Mouse (Mus musculus) midbrain, postnatal 0 days (tissue): ENCODE results near the gene Secisbp2. TPM values are rescaled to one million over a fixed set of nuclear protein-coding genes. Genes with fewer than 3 reads are reported as not detected.

Source experiments
- ATAC-seq: fragments of 200-750 bp; cut with Nextera tagmentation; 2 replicates; pipeline ENCODE4 v1.8.0; 2017; ENCODE audit warnings: moderate number of reproducible peaks, mild to moderate bottlenecking, moderate TSS enrichment, moderate library complexity; ENCODE audit not compliant: low FRiP score
- DNase-seq: peaks from one replicate; pipeline ENCODE4 v3.0.0-alpha.2; 2015; ENCODE audit warnings: low spot score
- H3K27ac ChIP-seq: fragments of 300-500 bp; sonication (generic); 2 replicates; pipeline ENCODE4 v1.5.1; 2014; ENCODE audit warnings: low read depth, mild to moderate bottlenecking, low read length, mixed read lengths
- H3K27me3 ChIP-seq: fragments of 300-500 bp; sonication (generic); 2 replicates; pipeline ENCODE4 v1.6.1; 2014; ENCODE audit warnings: low read length, control low read depth, mixed read lengths; ENCODE audit not compliant: insufficient read depth
- H3K36me3 ChIP-seq: fragments of 300-500 bp; sonication (generic); 2 replicates; pipeline ENCODE4 v1.6.1; 2014; ENCODE audit warnings: low read length, control low read depth, mixed read lengths; ENCODE audit not compliant: insufficient read depth
- H3K4me1 ChIP-seq: fragments of 300-500 bp; sonication (generic); 2 replicates; pipeline ENCODE4 v1.6.1; 2014; ENCODE audit warnings: mild to moderate bottlenecking, control low read depth, antibody characterized with exemption, low read length, mixed read lengths; ENCODE audit not compliant: insufficient read depth
- H3K4me2 ChIP-seq: fragments of 300-500 bp; sonication (generic); 2 replicates; pipeline ENCODE4 v1.6.1; 2014; ENCODE audit warnings: low read depth, mild to moderate bottlenecking, low read length, mixed read lengths; ENCODE audit not compliant: poor library complexity, severe bottlenecking
- H3K4me3 ChIP-seq: fragments of 300-500 bp; sonication (generic); 2 replicates; pipeline ENCODE4 v1.5.1; 2014; ENCODE audit warnings: low read depth, mild to moderate bottlenecking, low read length, moderate library complexity
- H3K9ac ChIP-seq: fragments of 300-500 bp; sonication (generic); replicated peaks from 2 replicates; pipeline ENCODE4 v1.6.1; 2014; ENCODE audit warnings: mild to moderate bottlenecking, low read length, moderate library complexity, mixed read lengths; ENCODE audit not compliant: poor library complexity, severe bottlenecking
- H3K9me3 ChIP-seq: fragments of 300-500 bp; sonication (generic); 2 replicates; pipeline ENCODE4 v1.6.1; 2016; ENCODE audit warnings: low read length, control low read depth
- CTCF ChIP-seq: IDR thresholded peaks from 2 replicates; pipeline ENCODE4 v1.5.1; 2016; ENCODE audit warnings: antibody characterized with exemption, mild to moderate bottlenecking
- WGBS: fragments of 180-500 bp; shearing (Covaris S2); extraction: QIAGEN DNeasy Blood & Tissue Kit; methylation state at CpG from one replicate; pipeline ENCODE4 v1.1.7; 2014; 5-methylcytosine and 5-hydroxymethylcytosine counted together
- polyA plus RNA-seq: library from polyadenylated mRNA; unstranded; fragments of >200 nt; fragmentation: Nextera tagmentation; extraction: Ambion mirVana; gene quantifications from 2 replicates; pipeline ENCODE4 v1.2.1, GENCODE M21; 2015
- total RNA-seq: library from RNA; depleted of rRNA; stranded (reverse); fragments of >200 nt; gene quantifications from 2 replicates; pipeline ENCODE4 v1.2.3, GENCODE M21; 2014

Secisbp2 gene
- total and polyA plus RNA-seq, 2 experiments from 2014 or later = 15.2 to 19.4 TPM

GRCm38 (mm10) chr13:51697897-51698296, 46.4 kb downstream of the Secisbp2 start:
- no peak for ATAC-seq
- Histone ChIP-seq H3K27ac (no peak overlapping the region), H3K4me1 (no peaks in the 10 kb centered on the region), H3K9ac (no peak overlapping the region), H3K4me2 (no peak overlapping the region), H3K27me3 (no peaks in the 10 kb centered on the region), H3K36me3 (peaks cover 31% of the 10 kb centered on the region), H3K4me3 (no peak overlapping the region), H3K9me3 (no peaks in the 10 kb centered on the region)
- no peak for TF ChIP-seq CTCF
- 82% methylated on average over 4 of the region's 4 CpGs for WGBS
- DNase-seq = no peak

GRCm38 (mm10) chr13:51698318-51698717, 46.8 kb downstream of the Secisbp2 start:
- Histone ChIP-seq H3K27ac (no peak overlapping the region), H3K9me3 (no peaks in the 10 kb centered on the region), H3K4me2 (no peak overlapping the region), H3K4me1 (no peaks in the 10 kb centered on the region), H3K4me3 (no peak overlapping the region), H3K36me3 (peaks cover 34% of the 10 kb centered on the region), H3K9ac (no peak overlapping the region), H3K27me3 (no peaks in the 10 kb centered on the region)
- TF ChIP-seq CTCF = no peak
- 93% methylated on average over 3 of the region's 3 CpGs for WGBS
- no peak for DNase-seq
- no peak for ATAC-seq

- H3K4me3 ChIP-seq = no peak overlapping the region
- no peak overlapping the region for H3K9ac ChIP-seq
- no peaks in the 10 kb centered on the region for H3K4me1 ChIP-seq
- no peak for ATAC-seq
- no peak for DNase-seq
- WGBS = 76% methylated on average over 5 of the region's 5 CpGs
- peaks cover 48% of the 10 kb centered on the region for H3K36me3 ChIP-seq
- no peaks in the 10 kb centered on the region for H3K9me3 ChIP-seq
- H3K4me2 ChIP-seq = no peak overlapping the region
- no peaks in the 10 kb centered on the region for H3K27me3 ChIP-seq
- TF ChIP-seq CTCF = no peak
- no peak overlapping the region for H3K27ac ChIP-seq
These were observed 52.4 kb downstream of the Secisbp2 start for GRCm38 (mm10) chr13:51703893-51704292.

GRCm38 (mm10) chr13:51705882-51706854, 54.7 kb downstream of the Secisbp2 start:
- Histone ChIP-seq H3K4me1 (no peaks in the 10 kb centered on the region), H3K27ac (no peak overlapping the region), H3K4me2 (no peak overlapping the region), H3K27me3 (no peaks in the 10 kb centered on the region), H3K9ac (no peak overlapping the region), H3K4me3 (no peak overlapping the region), H3K9me3 (no peaks in the 10 kb centered on the region), H3K36me3 (peaks cover 46% of the 10 kb centered on the region)
- ATAC-seq (no peak), DNase-seq (no peak)
- 68% methylated on average over 22 of the region's 22 CpGs for WGBS
- TF ChIP-seq CTCF = no peak

GRCm38 (mm10) chr13:51710738-51711137, 59.2 kb downstream of the Secisbp2 start:
- 74% methylated on average over 7 of the region's 7 CpGs for WGBS
- no peak overlapping the region for H3K4me3 ChIP-seq
- TF ChIP-seq CTCF = no peak
- H3K9ac ChIP-seq = no peak overlapping the region
- H3K27ac ChIP-seq = no peak overlapping the region
- H3K4me2 ChIP-seq = no peak overlapping the region
- H3K36me3 ChIP-seq = peaks cover 51% of the 10 kb centered on the region
- H3K9me3 ChIP-seq = no peaks in the 10 kb centered on the region
- DNase-seq (no peak), ATAC-seq (no peak)
- H3K4me1 ChIP-seq = no peaks in the 10 kb centered on the region
- H3K27me3 ChIP-seq = no peaks in the 10 kb centered on the region

- H3K4me2 ChIP-seq = no peak overlapping the region
- H3K27ac ChIP-seq = no peak overlapping the region
- ATAC-seq = no peak
- H3K27me3 ChIP-seq = no peaks in the 10 kb centered on the region
- TF ChIP-seq CTCF = no peak
- H3K4me3 ChIP-seq = no peak overlapping the region
- no peaks in the 10 kb centered on the region for H3K9me3 ChIP-seq
- no peak overlapping the region for H3K9ac ChIP-seq
- H3K4me1 ChIP-seq = no peaks in the 10 kb centered on the region
- H3K36me3 ChIP-seq = peaks cover 47% of the 10 kb centered on the region
- WGBS = 94% methylated on average over 8 of the region's 8 CpGs
- DNase-seq = no peak
These were observed 60.5 kb downstream of the Secisbp2 start for GRCm38 (mm10) chr13:51712022-51712421.
